Comparison of ENCODE assay signal across 14 mouse cellular contexts in genomic region chr16:21298866-21299265, GRCm38 (mm10).
DNase-seq lines count a peak whose midpoint lies in the region; ATAC-seq lines count a peak whose summit lies in the region.
"Had no signal": no experiment of that assay in that cellular context is flagged by ENCODE, and none has a peak within 500 bp of the region (broad histone marks: within the 10 kb centered on the region; RNA-seq: fewer than 3 reads in every experiment).

No protein-coding gene starts in this region.

- intact Hi-C loops in left cerebral cortex, postnatal 4 days (cut with DNase I), result no loop called here

- no peak; the same call in 1 of the 2 replicates for ATAC-seq in cerebellum, adult (ENCODE audit: insufficient number of reproducible peaks, low FRiP score, low TSS enrichment)
- ATAC-seq: forebrain, embryonic 13.5 days; forebrain, embryonic 15.5 days; forebrain, postnatal 0 days had no signal

- DNase-seq in cerebellum, postnatal 14 days, result peak; percentile 64 to 76
- DNase-seq in cerebellum, postnatal 36 days, result peak; percentile 15 to 24
- DNase-seq in cerebellum, adult 11 months, result no peak
- peak; percentile 38 for DNase-seq in left cerebral cortex, postnatal 4 days
- DNase-seq in left cerebral cortex, adult 11 months (ENCODE audit: low spot score), result no peak
- DNase-seq in layer of hippocampus, adult 11-12 months (ENCODE audit: low spot score), result no peak
- DNase-seq: adrenal gland, adult 2 months; adrenal gland, postnatal 10 days; adrenal gland, postnatal 25 days; cerebellum, adult 11-12 months; forebrain, postnatal 0 days had no signal

Comparison
In these comparisons a context has a peak if more than half of its experiments do, and no peak if none do; other contexts are left out.
1. DNase-seq: peak in cerebellum, postnatal 14 days (2 of 2), cerebellum, postnatal 36 days (2 of 2) and left cerebral cortex, postnatal 4 days (single experiment); none in cerebellum, adult 11 months (single experiment), left cerebral cortex, adult 11 months (single experiment) and layer of hippocampus, adult 11-12 months (single experiment).